Mouse (Mus musculus): ENCODE data around the gene Npas3. TPM values are rescaled to one million over a fixed set of nuclear protein-coding genes. Genes with fewer than 3 reads are reported as not detected.

The Npas3 gene
- polyA plus RNA-seq, 1 experiment = not detected

GRCm38 (mm10) chr12:54067886-54068756 lies 819.6 kb downstream of the Npas3 start:
- no peak for TF ChIP-seq GATA1 (IDR thresholded peaks at IDR 0.05; ENCODE audit: low read length)

- TF ChIP-seq GATA1 (IDR thresholded peaks at IDR 0.05; ENCODE audit: low read length) = no peak
Measured at GRCm38 (mm10) chr12:54068757-54069146, 820.3 kb downstream of the Npas3 start.

- no peak for TF ChIP-seq GATA1 (IDR thresholded peaks at IDR 0.05; ENCODE audit: low read length)
Measured at GRCm38 (mm10) chr12:54074012-54074411, 825.5 kb downstream of the Npas3 start.

- TF ChIP-seq GATA1 (IDR thresholded peaks at IDR 0.05; ENCODE audit: low read length) = no peak
Measured at GRCm38 (mm10) chr12:54080996-54081395, 832.5 kb downstream of the Npas3 start.

GRCm38 (mm10) chr12:54093729-54094128 lies 845.3 kb downstream of the Npas3 start:
- no peak for TF ChIP-seq GATA1 (IDR thresholded peaks at IDR 0.05; ENCODE audit: low read length)

- TF ChIP-seq GATA1 (IDR thresholded peaks at IDR 0.05; ENCODE audit: low read length) = no peak
Measured at GRCm38 (mm10) chr12:54096492-54096891, 848.0 kb downstream of the Npas3 start.

GRCm38 (mm10) chr12:54098136-54098535 lies 849.7 kb downstream of the Npas3 start:
- TF ChIP-seq GATA1 (IDR thresholded peaks at IDR 0.05; ENCODE audit: low read length) = no peak

- no peak for TF ChIP-seq GATA1 (IDR thresholded peaks at IDR 0.05; ENCODE audit: low read length)
Measured at GRCm38 (mm10) chr12:54098785-54099184, 850.3 kb downstream of the Npas3 start.

- TF ChIP-seq GATA1 (IDR thresholded peaks at IDR 0.05; ENCODE audit: low read length) = no peak
Measured at GRCm38 (mm10) chr12:54099458-54099857, 851.0 kb downstream of the Npas3 start.

GRCm38 (mm10) chr12:54101307-54101870 lies 852.9 kb downstream of the Npas3 start:
- TF ChIP-seq GATA1 (IDR thresholded peaks at IDR 0.05; ENCODE audit: low read length) = no peak

GRCm38 (mm10) chr12:54102500-54102899 lies 854.0 kb downstream of the Npas3 start:
- no peak for TF ChIP-seq GATA1 (IDR thresholded peaks at IDR 0.05; ENCODE audit: low read length)

- no peak for TF ChIP-seq GATA1 (IDR thresholded peaks at IDR 0.05; ENCODE audit: low read length)
Measured at GRCm38 (mm10) chr12:54105531-54105930, 857.1 kb downstream of the Npas3 start.

- no peak for TF ChIP-seq GATA1 (IDR thresholded peaks at IDR 0.05; ENCODE audit: low read length)
Measured at GRCm38 (mm10) chr12:54105946-54106345, 857.5 kb downstream of the Npas3 start.

GRCm38 (mm10) chr12:54110342-54110741 lies 861.9 kb downstream of the Npas3 start:
- TF ChIP-seq GATA1 (IDR thresholded peaks at IDR 0.05; ENCODE audit: low read length) = no peak

GRCm38 (mm10) chr12:54110930-54111329 lies 862.5 kb downstream of the Npas3 start:
- TF ChIP-seq GATA1 (IDR thresholded peaks at IDR 0.05; ENCODE audit: low read length) = no peak

GRCm38 (mm10) chr12:54120386-54120785 lies 871.9 kb downstream of the Npas3 start:
- TF ChIP-seq GATA1 (IDR thresholded peaks at IDR 0.05; ENCODE audit: low read length) = no peak

- TF ChIP-seq GATA1 (IDR thresholded peaks at IDR 0.05; ENCODE audit: low read length) = no peak
Measured at GRCm38 (mm10) chr12:54121286-54121685, 872.8 kb downstream of the Npas3 start.

Measured in G1E-ER4 (cell line).